Mouse (Mus musculus) CH12.LX (cell line): ENCODE data around the gene Frmd8. TPM values are rescaled to one million over a fixed set of nuclear protein-coding genes. Genes with fewer than 3 reads are reported as not detected.
A peak's percentile ranks its signal among the peaks of the same experiment; 100 is the strongest.

Experiments
- DNase-seq: peaks from one replicate; pipeline ENCODE4 v3.0.0-alpha.2; 2013; ENCODE audit errors: extremely low read depth
- H3K27ac ChIP-seq: 2 replicates; pipeline ENCODE4 v1.5.1; 2012; ENCODE audit warnings: low read depth, mild to moderate bottlenecking, control low read depth, moderate library complexity; ENCODE audit not compliant: insufficient read depth
- H3K27me3 ChIP-seq: replicated peaks from 2 replicates; pipeline ENCODE3; 2012; ENCODE audit warnings: inconsistent platforms
- H3K36me3 ChIP-seq, 2 experiments: replicated peaks in 1 of 2; 2 replicates each; pipeline versions ENCODE3 to v1.6.1; 2012; ENCODE audit warnings: inconsistent platforms in 1 of 2, low read length in 1 of 2, mild to moderate bottlenecking in 1 of 2, mixed read lengths in 1 of 2, moderate library complexity in 1 of 2; ENCODE audit not compliant: control insufficient read depth in 1 of 2, insufficient read depth in 1 of 2
- H3K4me1 ChIP-seq, 2 experiments: 2 replicates each; pipeline ENCODE4 v1.6.1; 2012; ENCODE audit warnings: inconsistent platforms in 1 of 2, moderate library complexity in 1 of 2; ENCODE audit not compliant: insufficient read depth in 2 of 2, control insufficient read depth in 1 of 2
- H3K4me2 ChIP-seq: 2 replicates; pipeline ENCODE4 v1.6.1; 2012; ENCODE audit warnings: low read depth, mild to moderate bottlenecking, control low read depth; ENCODE audit not compliant: poor library complexity, insufficient read depth, severe bottlenecking
- H3K4me3 ChIP-seq, 3 experiments: fragments of 150-350 bp in 1 of 3; sonication (generic) in 1 of 3; replicated peaks in 1 of 3; 2 replicates each; pipeline versions ENCODE3 to v1.5.1; 2011 to 2012; ENCODE audit warnings: low read depth in 2 of 3, low read length in 2 of 3, mild to moderate bottlenecking in 2 of 3, moderate library complexity in 2 of 3, control low read depth in 1 of 3, improper control_type of control experiment in 1 of 3, inconsistent platforms in 1 of 3, mixed read lengths in 1 of 3; ENCODE audit not compliant: poor library complexity in 1 of 3
- H3K79me2 ChIP-seq: replicated peaks from 2 replicates; pipeline ENCODE4 v1.6.1; 2012; ENCODE audit warnings: mild to moderate bottlenecking, moderate library complexity; ENCODE audit not compliant: control insufficient read depth, poor library complexity, insufficient read depth, severe bottlenecking; ENCODE audit errors: extremely low read depth
- H3K9ac ChIP-seq: 2 replicates; pipeline ENCODE4 v1.6.1; 2012; ENCODE audit warnings: low read depth, mild to moderate bottlenecking, control low read depth, moderate library complexity; ENCODE audit not compliant: insufficient read depth
- H3K9me3 ChIP-seq: replicated peaks from 2 replicates; pipeline ENCODE3; 2012; ENCODE audit warnings: low read length, inconsistent platforms, mixed read lengths
- BHLHE40 ChIP-seq: IDR thresholded peaks from 2 replicates; pipeline ENCODE4 v1.6.1; 2011; ENCODE audit warnings: mild to moderate bottlenecking, low read depth, low read length, improper control_type of control experiment
- CHD1 ChIP-seq: IDR thresholded peaks from 2 replicates; pipeline ENCODE4 v1.6.1; 2012; ENCODE audit warnings: low read depth, low read length, improper control_type of control experiment, inconsistent platforms
- CHD2 ChIP-seq: IDR thresholded peaks from 2 replicates; pipeline ENCODE4 v1.6.1; 2011; ENCODE audit warnings: low read length, improper control_type of control experiment
- MEF2A ChIP-seq: IDR thresholded peaks from 2 replicates; pipeline ENCODE4 v1.6.1; 2014; ENCODE audit warnings: low read depth, mild to moderate bottlenecking, inconsistent platforms, low read length, improper control_type of control experiment, borderline replicate concordance
- MYC ChIP-seq: IDR thresholded peaks from 2 replicates; pipeline ENCODE4 v1.6.1; 2011; ENCODE audit warnings: low read depth, mild to moderate bottlenecking, improper control_type of control experiment, low read length
- NRF1 ChIP-seq: IDR thresholded peaks from 2 replicates; pipeline ENCODE4 v1.6.1; 2014; ENCODE audit warnings: low read depth, mild to moderate bottlenecking, inconsistent platforms, low read length, improper control_type of control experiment, moderate library complexity
- PAX5 ChIP-seq: IDR thresholded peaks from 2 replicates; pipeline ENCODE4 v1.6.1; 2012; ENCODE audit warnings: low read length, inconsistent platforms, mixed read lengths
- POLR2AphosphoS2 ChIP-seq: IDR thresholded peaks from 2 replicates; pipeline ENCODE4 v1.6.1; 2011; ENCODE audit warnings: low read depth, low read length, improper control_type of control experiment
- USF1 ChIP-seq: IDR thresholded peaks from 2 replicates; pipeline ENCODE4 v1.6.1; 2014; ENCODE audit warnings: low read depth, mild to moderate bottlenecking, inconsistent platforms, low read length, improper control_type of control experiment
- ZNF384 ChIP-seq: IDR thresholded peaks from 2 replicates; pipeline ENCODE4 v1.6.1; 2012; ENCODE audit warnings: low read depth, low read length, improper control_type of control experiment, inconsistent platforms
- dilution Hi-C: fragments of 300-500 bp; cut with MboI; formaldehyde crosslinking; loops from 2 replicates; pipeline ENCODE4 v1.14.3; 2020; ENCODE audit warnings: low sequenced_read_pairs; ENCODE audit not compliant: extremely low pct_unique_long_range_greater_than_20kb, extremely low pct_ligation_motif_present
- in situ Hi-C: fragments of 300-500 bp; cut with MboI; formaldehyde crosslinking; loops from 3 replicates; pipeline ENCODE4 v1.14.3; 2019; ENCODE audit warnings: low sequenced_read_pairs, low pct_ligation_motif_present, low pct_unique_long_range_greater_than_20kb, mixed read lengths
- polyA plus RNA-seq: library from polyadenylated mRNA; unstranded; fragments of >175 nt; gene quantifications from 2 replicates; pipeline ENCODE4 v1.2.1, GENCODE M21; 2012; ENCODE audit warnings: low read depth; ENCODE audit not compliant: insufficient read length
- total RNA-seq, 2 experiments: library from RNA; depleted of rRNA; stranded (reverse); fragments of 300-350 nt in 1 of 2; fragments of >200 nt in 1 of 2; gene quantifications; 2 replicates each; pipeline ENCODE4 v1.2.3; 2012 to 2014

Gene Frmd8
- total and polyA plus RNA-seq, 3 experiments, result 13.5 to 30.7 (median 25.2) TPM

DNA sequence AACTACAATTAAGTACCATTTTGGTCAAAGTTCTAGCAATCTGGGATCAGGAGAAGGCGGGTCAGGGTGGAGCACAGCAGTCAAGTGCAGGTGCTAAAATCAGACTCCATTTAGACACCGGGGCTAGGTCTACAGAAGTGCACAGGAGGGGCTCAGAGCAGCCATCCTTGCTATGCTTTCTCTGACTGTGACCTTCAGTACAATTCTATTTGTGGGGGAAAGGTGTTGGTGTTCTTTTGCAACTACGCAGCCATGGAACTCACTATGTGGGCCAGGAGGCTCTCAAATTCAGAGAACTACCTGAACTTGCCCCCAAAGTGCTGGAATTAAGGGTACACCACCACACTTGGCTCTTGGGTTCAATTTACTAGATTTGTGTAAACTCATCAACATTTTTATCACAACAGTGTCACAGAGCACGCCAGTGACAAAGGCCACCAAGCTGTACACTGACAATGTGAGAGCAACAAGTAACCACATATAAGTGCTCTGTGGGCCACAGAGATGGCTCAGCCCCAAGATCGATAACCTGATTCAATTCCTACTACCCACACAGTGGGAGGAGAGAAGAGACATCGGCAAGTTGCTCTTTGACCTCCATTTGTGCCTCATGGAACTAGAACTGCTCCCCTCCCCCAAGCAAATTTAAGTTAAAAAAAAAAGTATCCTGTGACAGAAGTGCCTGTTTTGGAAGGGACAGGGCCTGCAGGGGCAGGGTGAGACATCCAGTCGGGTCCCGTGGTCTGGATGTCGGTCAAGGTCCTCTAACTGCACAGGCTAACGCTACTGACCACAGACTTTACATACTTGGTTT, 41.6 kb downstream of the Frmd8 start:
- H3K4me2 ChIP-seq, result no peak overlapping the region
- H3K4me3 ChIP-seq, result no peak overlapping the region
- no peak overlapping the region for H3K27ac ChIP-seq
- no peaks in the 10 kb centered on the region for H3K27me3 ChIP-seq
- peaks cover 18 to 52% of the 10 kb centered on the region in 2 experiments for H3K4me1 ChIP-seq
- TF ChIP-seq ZNF384, result peak; percentile 41; the same call in 1 of the 2 replicates
- TF ChIP-seq MYC, result no peak
- no peak for TF ChIP-seq BHLHE40
- in situ Hi-C loops (no loop called here), dilution Hi-C loops (no loop called here)
- no peak overlapping the region for H3K9ac ChIP-seq
- H3K79me2 ChIP-seq, result no peaks in the 10 kb centered on the region
- peaks cover 2 to 43% of the 10 kb centered on the region in 2 experiments for H3K36me3 ChIP-seq
- DNase-seq, result no peak
- H3K9me3 ChIP-seq, result no peaks in the 10 kb centered on the region

DNA sequence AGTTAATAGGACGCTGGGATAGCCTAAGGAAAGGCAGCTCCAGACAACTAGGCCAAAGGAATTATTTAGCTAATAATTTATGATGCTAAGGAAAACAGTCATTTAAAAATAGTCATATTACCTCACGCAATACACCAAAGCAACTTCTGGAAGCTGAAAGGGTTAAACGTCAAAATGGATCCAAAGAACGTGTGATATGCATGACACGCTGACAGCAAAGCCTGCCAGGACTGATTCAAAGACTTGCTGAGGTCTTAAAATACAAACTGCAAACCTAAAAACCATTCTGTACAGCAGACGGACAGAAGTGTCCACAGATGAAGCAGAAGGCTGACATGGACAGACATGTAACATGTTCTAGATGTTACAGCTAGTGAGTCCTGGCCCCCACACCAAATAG, 42.7 kb downstream of the Frmd8 start:
- no peak overlapping the region for H3K4me3 ChIP-seq
- dilution Hi-C loops, result no loop called here
- in situ Hi-C loops, result no loop called here
- no peak for TF ChIP-seq MEF2A
- H3K4me1 ChIP-seq, result peaks cover 15 to 40% of the 10 kb centered on the region in 2 experiments
- peaks cover 8 to 51% of the 10 kb centered on the region in 2 experiments for H3K36me3 ChIP-seq
- no peak overlapping the region for H3K4me2 ChIP-seq
- H3K9ac ChIP-seq, result no peak overlapping the region
- no peaks in the 10 kb centered on the region for H3K9me3 ChIP-seq
- DNase-seq, result no peak
- no peaks in the 10 kb centered on the region for H3K27me3 ChIP-seq
- H3K27ac ChIP-seq, result no peak overlapping the region
- no peaks in the 10 kb centered on the region for H3K79me2 ChIP-seq

DNA sequence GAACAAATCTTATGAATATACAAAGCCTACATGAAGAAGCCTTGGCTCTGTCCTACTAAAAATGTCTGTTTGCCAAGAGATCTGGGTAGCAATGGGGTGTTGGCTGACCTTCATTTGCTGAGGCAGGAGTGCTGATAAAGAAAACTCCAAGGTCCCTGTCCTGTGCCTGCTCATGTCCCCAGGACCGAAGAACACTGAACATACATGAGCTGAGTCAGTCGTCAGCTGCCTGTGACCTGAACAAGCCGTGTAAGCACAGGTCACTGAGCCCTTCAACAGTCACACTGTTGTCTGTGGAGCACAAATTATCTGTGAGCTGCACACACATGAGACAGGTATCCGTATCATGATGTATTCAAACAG, 43.1 kb downstream of the Frmd8 start:
- Histone ChIP-seq H3K4me1 (peaks cover 12 to 36% of the 10 kb centered on the region in 2 experiments), H3K9me3 (no peaks in the 10 kb centered on the region), H3K27ac (no peak overlapping the region), H3K36me3 (peaks cover 10 to 53% of the 10 kb centered on the region in 2 experiments), H3K4me2 (no peak overlapping the region), H3K4me3 (no peak overlapping the region), H3K27me3 (no peaks in the 10 kb centered on the region), H3K79me2 (no peaks in the 10 kb centered on the region), H3K9ac (no peak overlapping the region)
- dilution Hi-C loops (no loop called here), in situ Hi-C loops (no loop called here)
- DNase-seq, result no peak
- TF ChIP-seq CHD2 (no peak), USF1 (no peak), CHD1 (no peak), BHLHE40 (no peak), PAX5 (no peak), NRF1 (no peak), POLR2AphosphoS2 (no peak)
